In the genomic region with DNA sequence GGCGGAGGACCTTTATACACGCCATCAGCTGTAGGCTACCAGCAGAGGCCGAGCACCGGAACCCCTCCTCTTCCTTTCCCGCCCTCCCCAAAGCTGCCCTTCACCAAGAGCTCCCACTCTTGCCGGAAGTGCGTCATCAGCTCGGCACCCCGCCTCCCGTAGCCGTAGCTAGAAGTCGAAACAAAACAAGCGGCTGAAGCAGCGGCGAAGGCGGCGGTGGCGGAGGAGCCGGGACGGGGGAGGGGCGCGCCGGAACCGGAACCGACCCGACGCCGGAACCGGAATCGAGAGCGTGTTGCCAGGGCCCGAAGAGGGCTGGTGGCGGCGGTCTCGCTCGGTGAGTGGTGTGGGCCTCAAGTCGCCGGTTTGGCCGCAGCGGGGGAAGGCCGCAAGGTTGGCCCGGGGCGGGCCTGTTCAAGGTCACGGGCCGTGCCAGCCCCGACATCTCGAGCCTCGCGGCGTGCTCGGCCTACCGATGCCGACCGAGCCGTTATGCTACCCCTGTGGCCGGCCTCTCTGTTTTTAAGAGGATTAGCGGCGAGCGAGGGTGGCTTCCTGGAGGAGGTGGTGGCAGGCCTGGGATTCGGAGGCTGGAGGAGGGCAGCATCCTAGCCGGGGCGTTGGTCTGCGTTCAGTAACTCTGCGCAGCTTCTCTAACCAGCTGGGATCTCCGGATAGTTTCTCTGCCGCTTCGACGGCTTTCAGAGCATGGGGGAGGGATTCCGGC, we compare ENCODE assay signal across 8 mouse cellular contexts. TPM values are rescaled to one million over a fixed set of nuclear protein-coding genes. Genes with fewer than 3 reads are reported as not detected.
A peak's percentile ranks its signal among the peaks of the same experiment; 100 is the strongest.
DNase-seq lines count a peak whose midpoint lies in the region; ATAC-seq lines count a peak whose summit lies in the region.

A gene (plus strand): TSS at position 44 of the 727 bp plus-strand sequence.

- H3K9ac ChIP-seq in kidney, embryonic 15.5 days, result peak within 1 kb of the TSS; percentile 97

- peak within 1 kb of the TSS; percentile 72 for H3K4me2 ChIP-seq in kidney, embryonic 15.5 days

- ATAC-seq in erythroblast, adult 5-6 weeks (replicated peaks; ENCODE audit: low FRiP score, poor library complexity, severe bottlenecking), result peak; percentile 78
- peak; percentile 95 for ATAC-seq in kidney, embryonic 15.5 days (replicated peaks; ENCODE audit: low FRiP score)
- peak; percentile 84 for ATAC-seq in monocyte, adult 5-6 weeks (replicated peaks; ENCODE audit: insufficient number of reproducible peaks, low FRiP score, low TSS enrichment, poor library complexity, severe bottlenecking)

- no peaks in the 10 kb centered on the region for H3K9me3 ChIP-seq in heart, embryonic 10.5 days
- no peaks in the 10 kb centered on the region for H3K9me3 ChIP-seq in kidney, embryonic 15.5 days (replicated peaks)

- peak; percentile 95 for DNase-seq in B cell, adult 2 months
- DNase-seq in brain, adult 2 months (ENCODE audit: low read depth, low spot score), result peak; percentile 100
- peak; percentile 98 for DNase-seq in heart, embryonic 10.5 days (ENCODE audit: low spot score)
- DNase-seq in liver, result peak; percentile 93
- DNase-seq in spleen, postnatal 4 days (ENCODE audit: low spot score in 2 of 2), result peak; percentile 90 to 93

- H3K4me3 ChIP-seq in heart, embryonic 10.5 days, result peak within 1 kb of the TSS; percentile 100
- H3K4me3 ChIP-seq in kidney, embryonic 15.5 days (replicated peaks), result peak within 1 kb of the TSS; percentile 99

- peaks cover 84% of the 10 kb centered on the region for H3K36me3 ChIP-seq in heart, embryonic 10.5 days
- H3K36me3 ChIP-seq in kidney, embryonic 15.5 days, result peaks cover 79% of the 10 kb centered on the region

- under 1% methylated on average over 69 of the region's 69 CpGs for WGBS in heart, embryonic 10.5 days
- under 1% methylated on average over 69 of the region's 69 CpGs for WGBS in kidney, embryonic 15.5 days

- H3K27me3 ChIP-seq in heart, embryonic 10.5 days (ENCODE audit: insufficient read depth, poor library complexity, severe bottlenecking), result no peaks in the 10 kb centered on the region
- H3K27me3 ChIP-seq in kidney, embryonic 15.5 days, result no peaks in the 10 kb centered on the region

- H3K4me1 ChIP-seq in heart, embryonic 10.5 days, result peaks cover 29% of the 10 kb centered on the region
- H3K4me1 ChIP-seq in kidney, embryonic 15.5 days, result peaks cover 21% of the 10 kb centered on the region

- peak within 1 kb of the TSS; percentile 97 for H3K27ac ChIP-seq in heart, embryonic 10.5 days
- peak within 1 kb of the TSS; percentile 98 for H3K27ac ChIP-seq in kidney, embryonic 15.5 days

RNA-seq across cellular contexts. Expression of the gene that starts here (rescaled TPM):
- total RNA-seq in erythroblast, adult 5-6 weeks (2015; ENCODE audit: low replicate concordance), result 57.9 and 59.6 TPM in 2 replicates
- 80.2 and 94.7 TPM in 2 replicates for total RNA-seq in erythroblast, adult 5-6 weeks (2017; ENCODE audit: low replicate concordance)
- polyA plus RNA-seq in heart, embryonic 10.5 days (2016; fragmentation: Nextera tagmentation; extraction: Ambion mirVana), result 78.6 and 84.1 TPM in 2 replicates
- polyA plus RNA-seq in kidney, embryonic 15.5 days (2015; fragmentation: Nextera tagmentation; extraction: Ambion mirVana), result 69.3 and 78.8 TPM in 2 replicates
- 39.9 to 81.2 TPM (median 50.5 TPM) in 3 replicates for total RNA-seq in monocyte, adult 5-6 weeks (2017)

Comparison
In these comparisons a context has a peak if more than half of its experiments do, and no peak if none do; other contexts are left out.
1. Peak in every context shown above with its lines: DNase-seq, ATAC-seq, H3K4me3 ChIP-seq and H3K27ac ChIP-seq.